Mouse (Mus musculus): ENCODE data around the gene Nab2.

The Nab2 gene

DNA sequence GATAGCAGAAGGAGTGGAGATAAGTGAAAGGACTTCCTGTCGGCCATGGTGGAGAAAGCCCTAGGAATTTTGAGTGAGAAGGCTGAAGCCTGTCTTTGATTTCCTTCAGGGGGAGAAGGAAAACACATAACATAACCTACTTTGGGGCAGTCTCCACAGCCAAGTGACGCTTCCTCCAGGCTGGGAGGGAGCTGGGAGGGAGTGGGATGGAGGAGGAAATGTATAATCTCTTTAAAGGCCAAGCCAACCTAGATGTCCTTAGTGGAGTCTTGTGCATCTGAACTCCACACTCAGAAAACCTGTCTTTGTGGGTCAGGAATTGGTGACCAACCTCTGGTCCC, 53.4 kb downstream of the Nab2 start:
- DNase-seq (ENCODE audit: low spot score), result peak; percentile 16

DNA sequence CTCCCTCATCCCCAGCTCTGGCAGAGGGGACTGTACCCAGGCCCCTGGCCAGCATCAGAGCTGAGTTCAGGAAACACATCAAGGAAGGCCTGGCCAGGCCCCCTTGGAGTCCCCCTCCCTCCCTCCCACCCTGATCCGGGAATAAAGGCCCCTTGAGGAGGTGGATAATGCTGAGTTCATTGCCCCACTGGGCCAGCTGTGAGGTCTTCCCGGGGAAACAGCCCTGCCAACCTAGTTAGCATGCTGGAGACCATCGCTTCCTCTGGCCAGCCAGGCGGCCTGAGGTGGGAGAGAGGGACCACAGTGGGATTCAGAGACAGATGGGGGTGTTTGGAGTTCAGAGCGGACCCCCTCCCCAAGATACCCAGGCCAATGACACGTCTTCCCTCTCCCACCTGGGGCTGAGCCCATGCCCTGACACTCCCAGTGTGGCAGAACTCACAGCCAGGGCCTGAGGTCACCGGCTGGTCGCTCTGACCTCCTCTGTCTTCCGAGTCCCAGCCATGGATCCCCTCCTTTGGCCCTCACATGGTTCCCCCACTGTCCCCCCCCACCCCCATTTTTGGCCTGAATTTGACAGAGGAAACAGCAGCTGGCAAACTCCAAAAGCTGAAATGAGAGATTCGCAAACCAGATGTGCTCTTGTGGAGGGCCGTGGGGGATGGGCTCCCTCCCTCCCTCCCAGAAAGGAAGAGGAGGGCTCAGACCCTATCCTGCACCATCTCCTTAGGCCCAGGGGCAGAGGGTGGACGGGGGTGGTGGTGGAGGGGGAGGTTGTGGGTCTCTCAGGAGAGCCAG, 53.9 kb downstream of the Nab2 start:
- no peak for DNase-seq (ENCODE audit: low spot score)

DNA sequence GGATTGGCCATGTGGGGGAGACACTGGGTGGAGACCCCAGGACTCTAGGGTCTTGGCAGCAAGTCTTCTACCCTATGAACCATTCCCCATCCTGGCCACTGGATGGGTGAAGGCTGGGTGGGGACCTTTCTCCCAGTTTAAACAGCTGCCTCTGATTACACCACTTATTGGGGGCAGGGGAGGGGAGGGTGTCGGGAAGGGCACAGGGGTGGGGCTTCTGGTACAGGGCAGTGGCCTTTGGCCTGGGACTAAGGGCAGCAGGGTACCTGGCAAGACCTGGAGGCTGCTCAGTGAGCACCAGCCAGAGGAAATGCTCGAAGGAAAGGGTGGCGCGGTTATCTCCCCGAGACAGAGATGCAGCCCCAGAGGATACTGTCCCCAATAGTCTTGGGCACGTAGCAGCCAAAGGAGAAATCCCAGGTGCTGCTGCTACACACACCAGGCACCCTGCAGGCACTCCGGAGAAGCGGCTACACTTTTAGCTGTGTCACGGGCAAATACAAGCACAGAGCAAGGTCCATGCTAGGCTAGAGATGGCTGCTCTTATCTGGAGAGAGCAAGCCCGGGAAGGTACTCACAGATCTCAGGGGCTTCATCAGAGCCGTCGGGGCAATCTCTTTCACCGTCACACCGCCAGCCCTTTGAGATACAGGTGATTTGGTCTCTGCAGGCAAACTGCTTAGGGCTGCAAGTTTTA, 56.1 kb downstream of the Nab2 start:
- peak; percentile 66 for DNase-seq (ENCODE audit: low spot score)
